Mouse (Mus musculus): Measurements from ENCODE around the gene Kcne1. TPM values are rescaled to one million over a fixed set of nuclear protein-coding genes. Genes with fewer than 3 reads are reported as not detected.

Kcne1 gene
- polyA plus RNA-seq (2015; fragmentation: Nextera tagmentation; extraction: Ambion mirVana), result not detected in 2 replicates

GRCm38 (mm10) chr16:92359229-92359628 is at the start of gene Kcne1:
Gene Kcne1, minus strand, starts transcription at chr16:92359468.
- Histone ChIP-seq H3K36me3 (ENCODE audit: control insufficient read depth, insufficient read depth) (no peaks in the 10 kb centered on the region), H3K27me3 (replicated peaks; ENCODE audit: control insufficient read depth, insufficient read depth, low read length) (0 out of 2 replicates have a peak, but pooled peaks cover 3% of the 10 kb centered on the region), H3K27ac (ENCODE audit: low read depth, low read length) (no peak within 1 kb of the TSS), H3K4me2 (replicated peaks; ENCODE audit: low read depth) (no peak within 1 kb of the TSS), H3K9ac (ENCODE audit: low read depth, low read length) (no peak within 1 kb of the TSS), H3K9me3 (ENCODE audit: control insufficient read depth) (no peaks in the 10 kb centered on the region), H3K4me3 (ENCODE audit: low read depth, low read length) (no peak within 1 kb of the TSS), H3K4me1 (replicated peaks; ENCODE audit: control insufficient read depth, insufficient read depth, low read length) (no peaks in the 10 kb centered on the region; the same call in 1 of the 2 replicates)
- TF ChIP-seq CTCF (IDR thresholded peaks at IDR 0.05; ENCODE audit: low read depth), result no peak
- WGBS, result 38% methylated on average over 9 of the region's 9 CpGs
- no peak for ATAC-seq

GRCm38 (mm10) chr16:92407883-92408282 is 48.6 kb upstream of the Kcne1 start:
- Histone ChIP-seq H3K4me2 (replicated peaks; ENCODE audit: low read depth) (0 out of 2 replicates have a peak overlapping the region, but pooled peaks have one; percentile 13), H3K36me3 (ENCODE audit: control insufficient read depth, insufficient read depth) (no peaks in the 10 kb centered on the region), H3K9me3 (ENCODE audit: control insufficient read depth) (no peaks in the 10 kb centered on the region), H3K27me3 (replicated peaks; ENCODE audit: control insufficient read depth, insufficient read depth, low read length) (no peaks in the 10 kb centered on the region), H3K9ac (ENCODE audit: low read depth, low read length) (no peak overlapping the region), H3K27ac (ENCODE audit: low read depth, low read length) (peak overlapping the region; percentile 82), H3K4me3 (ENCODE audit: low read depth, low read length) (no peak overlapping the region), H3K4me1 (replicated peaks; ENCODE audit: control insufficient read depth, insufficient read depth, low read length) (peaks cover 4% of the 10 kb centered on the region; the same call in 1 of the 2 replicates)
- peak; percentile 81 for ATAC-seq
- TF ChIP-seq CTCF (IDR thresholded peaks at IDR 0.05; ENCODE audit: low read depth), result no peak
- whole genome bisulfite sequencing, result 34% methylated on average over 2 of the region's 2 CpGs

DNA sequence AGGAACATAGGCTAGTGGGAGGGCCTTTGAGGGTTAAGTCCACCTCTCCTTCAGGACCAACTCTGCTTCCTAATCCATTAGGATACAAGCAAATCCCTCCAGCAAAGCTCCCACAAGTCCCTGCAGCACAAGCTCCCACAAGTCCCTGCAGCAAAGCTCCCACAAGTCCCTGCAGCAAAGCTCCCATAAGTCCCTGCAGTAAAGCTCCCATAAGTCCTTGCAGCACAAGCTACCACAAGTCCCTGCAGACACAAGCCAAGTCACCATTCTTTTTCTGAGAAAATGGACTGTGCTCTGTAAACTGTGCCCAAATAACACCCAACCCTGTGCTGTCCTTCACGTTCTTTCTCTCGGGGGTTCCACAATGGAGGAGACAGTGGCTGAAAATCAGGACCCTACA is 44.9 kb upstream of the Kcne1 start:
- Histone ChIP-seq H3K4me2 (replicated peaks; ENCODE audit: low read depth) (no peak overlapping the region), H3K4me3 (ENCODE audit: low read depth, low read length) (no peak overlapping the region), H3K9ac (ENCODE audit: low read depth, low read length) (no peak overlapping the region), H3K27ac (ENCODE audit: low read depth, low read length) (no peak overlapping the region), H3K4me1 (replicated peaks; ENCODE audit: control insufficient read depth, insufficient read depth, low read length) (peaks cover 4% of the 10 kb centered on the region; the same call in 1 of the 2 replicates), H3K36me3 (ENCODE audit: control insufficient read depth, insufficient read depth) (no peaks in the 10 kb centered on the region), H3K9me3 (ENCODE audit: control insufficient read depth) (no peaks in the 10 kb centered on the region), H3K27me3 (replicated peaks; ENCODE audit: control insufficient read depth, insufficient read depth, low read length) (no peaks in the 10 kb centered on the region)
- ATAC-seq, result no peak
- no peak for TF ChIP-seq CTCF (IDR thresholded peaks at IDR 0.05; ENCODE audit: low read depth)
- WGBS, result 94% methylated on average over 2 of the region's 2 CpGs

GRCm38 (mm10) chr16:92403069-92403468 is 43.8 kb upstream of the Kcne1 start:
- Histone ChIP-seq H3K9ac (ENCODE audit: low read depth, low read length) (no peak overlapping the region), H3K9me3 (ENCODE audit: control insufficient read depth) (no peaks in the 10 kb centered on the region), H3K27ac (ENCODE audit: low read depth, low read length) (no peak overlapping the region), H3K27me3 (replicated peaks; ENCODE audit: control insufficient read depth, insufficient read depth, low read length) (no peaks in the 10 kb centered on the region), H3K36me3 (ENCODE audit: control insufficient read depth, insufficient read depth) (no peaks in the 10 kb centered on the region), H3K4me2 (replicated peaks; ENCODE audit: low read depth) (no peak overlapping the region), H3K4me1 (replicated peaks; ENCODE audit: control insufficient read depth, insufficient read depth, low read length) (peaks cover 6% of the 10 kb centered on the region), H3K4me3 (ENCODE audit: low read depth, low read length) (no peak overlapping the region)
- 65% methylated on average over 10 of the region's 10 CpGs for WGBS
- ATAC-seq, result no peak
- no peak for TF ChIP-seq CTCF (IDR thresholded peaks at IDR 0.05; ENCODE audit: low read depth)

DNA sequence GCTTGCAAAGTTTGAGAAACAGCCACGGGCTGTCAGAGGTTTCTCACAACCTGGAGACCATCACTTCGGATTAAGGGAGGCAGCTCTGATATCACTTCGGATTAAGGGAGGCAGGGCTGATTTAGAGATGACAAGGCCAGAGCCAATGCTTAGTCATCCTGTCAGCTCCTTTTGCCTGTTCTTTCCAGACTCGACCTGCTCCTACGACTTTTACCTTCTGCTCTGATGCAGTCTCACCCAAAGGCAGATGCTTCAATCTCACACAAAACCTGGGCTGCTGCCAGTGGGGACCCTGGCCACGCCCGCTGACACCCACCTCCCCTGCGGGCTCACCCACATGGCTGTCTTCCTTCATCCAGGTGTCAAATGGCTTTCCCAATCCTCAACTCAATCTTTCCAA is 42.9 kb upstream of the Kcne1 start:
- Histone ChIP-seq H3K4me2 (replicated peaks; ENCODE audit: low read depth) (no peak overlapping the region), H3K9me3 (ENCODE audit: control insufficient read depth) (no peaks in the 10 kb centered on the region), H3K4me1 (replicated peaks; ENCODE audit: control insufficient read depth, insufficient read depth, low read length) (peaks cover 10% of the 10 kb centered on the region), H3K9ac (ENCODE audit: low read depth, low read length) (no peak overlapping the region), H3K27me3 (replicated peaks; ENCODE audit: control insufficient read depth, insufficient read depth, low read length) (no peaks in the 10 kb centered on the region), H3K27ac (ENCODE audit: low read depth, low read length) (no peak overlapping the region), H3K4me3 (ENCODE audit: low read depth, low read length) (no peak overlapping the region), H3K36me3 (ENCODE audit: control insufficient read depth, insufficient read depth) (no peaks in the 10 kb centered on the region)
- WGBS, result 65% methylated on average over 8 of the region's 8 CpGs
- TF ChIP-seq CTCF (IDR thresholded peaks at IDR 0.05; ENCODE audit: low read depth), result no peak
- ATAC-seq, result no peak

GRCm38 (mm10) chr16:92401206-92401605 is 41.9 kb upstream of the Kcne1 start:
- no peaks in the 10 kb centered on the region for H3K9me3 ChIP-seq (ENCODE audit: control insufficient read depth)
- no peak for ATAC-seq
- H3K4me3 ChIP-seq (ENCODE audit: low read depth, low read length), result no peak overlapping the region
- H3K27ac ChIP-seq (ENCODE audit: low read depth, low read length), result no peak overlapping the region
- peaks cover 7% of the 10 kb centered on the region for H3K36me3 ChIP-seq (ENCODE audit: control insufficient read depth, insufficient read depth)
- H3K27me3 ChIP-seq (replicated peaks; ENCODE audit: control insufficient read depth, insufficient read depth, low read length), result no peaks in the 10 kb centered on the region
- no peak overlapping the region for H3K9ac ChIP-seq (ENCODE audit: low read depth, low read length)
- 72% methylated on average over 10 of the region's 10 CpGs for WGBS
- no peak overlapping the region for H3K4me2 ChIP-seq (replicated peaks; ENCODE audit: low read depth)
- TF ChIP-seq CTCF (IDR thresholded peaks at IDR 0.05; ENCODE audit: low read depth), result no peak
- H3K4me1 ChIP-seq (replicated peaks; ENCODE audit: control insufficient read depth, insufficient read depth, low read length), result peaks cover 10% of the 10 kb centered on the region

Measured in intestine, postnatal 0 days (tissue).